Mouse (Mus musculus) stomach, postnatal 0 days (tissue): ENCODE measurements at regions not wholly inside any gene's neighbourhood (a gene's known extent, or its start where the extent isn't known, plus 50 kb on each side); places are given as distances from the start of the nearest gene placed in this dataset.

Source experiments
- CTCF ChIP-seq: IDR thresholded peaks from 2 replicates; pipeline ENCODE4 v1.5.1; 2016; ENCODE audit warnings: antibody characterized with exemption, low read depth, mild to moderate bottlenecking, moderate library complexity
- EP300 ChIP-seq: optimal IDR thresholded peaks from 2 replicates; pipeline ENCODE3; 2016; ENCODE audit warnings: antibody characterized with exemption

DNA sequence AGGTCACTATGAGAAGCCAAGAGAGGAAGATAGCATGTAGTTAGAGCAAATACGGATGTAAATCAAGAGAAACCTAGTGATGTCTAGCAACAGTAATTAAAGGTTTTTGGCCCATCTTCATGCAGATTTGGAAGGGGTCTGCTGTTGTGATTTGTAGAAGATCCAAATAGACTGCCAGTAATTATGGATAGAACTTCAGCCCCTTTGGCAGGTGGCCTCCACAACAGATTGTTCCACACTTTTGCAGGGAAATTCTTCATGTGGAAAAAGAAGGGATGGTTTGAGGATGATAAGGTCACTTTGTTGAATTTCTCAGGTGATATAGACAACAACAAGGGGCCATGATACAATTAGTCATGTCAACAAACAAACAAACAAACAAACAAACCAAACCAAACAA lies 148.4 kb upstream of the Gnpda2 start:
- TF ChIP-seq CTCF = no peak
- TF ChIP-seq EP300 = no peak
